Mouse (Mus musculus): ENCODE data around the gene Fam13c.

- no peak for TF ChIP-seq POLR2A (IDR thresholded peaks at IDR 0.05; ENCODE audit: low read depth, low read length)
- TF ChIP-seq CTCF (IDR thresholded peaks at IDR 0.05; ENCODE audit: extremely low read depth, insufficient read depth, insufficient read length, insufficient replicate concordance): no peak
Measured at GRCm38 (mm10) chr10:70496938-70497337, 56.7 kb downstream of the Fam13c start.
